Mouse (Mus musculus) brain, embryonic 14.5 days (tissue): Measurements from ENCODE around the gene Qpct. TPM values are rescaled to one million over a fixed set of nuclear protein-coding genes. Genes with fewer than 3 reads are reported as not detected.

Experiments
- DNase-seq: peaks from one replicate; pipeline ENCODE4 v3.0.0-alpha.2; 2011; ENCODE audit warnings: low read depth
- CTCF ChIP-seq: fragments of 200-500 bp; IDR thresholded peaks from 2 replicates; pipeline ENCODE4 v1.5.1; 2012; ENCODE audit warnings: inconsistent platforms, mild to moderate bottlenecking, moderate library complexity, borderline replicate concordance; ENCODE audit not compliant: insufficient read depth, insufficient read length; ENCODE audit errors: extremely low read depth
- POLR2A ChIP-seq: fragments of 200-500 bp; IDR thresholded peaks from 2 replicates; pipeline ENCODE4 v1.6.1; 2012; ENCODE audit warnings: mild to moderate bottlenecking, inconsistent platforms, borderline replicate concordance; ENCODE audit not compliant: poor library complexity, insufficient read depth, insufficient read length, severe bottlenecking; ENCODE audit errors: extremely low read depth
- polyA plus RNA-seq: library from polyadenylated mRNA; depleted of rRNA; stranded (reverse); fragments of >200 nt; gene quantifications from 2 replicates; pipeline ENCODE4 v1.2.3, GENCODE M21; 2012

Qpct gene
- polyA plus RNA-seq, 1 experiment: 9.7 TPM

DNA sequence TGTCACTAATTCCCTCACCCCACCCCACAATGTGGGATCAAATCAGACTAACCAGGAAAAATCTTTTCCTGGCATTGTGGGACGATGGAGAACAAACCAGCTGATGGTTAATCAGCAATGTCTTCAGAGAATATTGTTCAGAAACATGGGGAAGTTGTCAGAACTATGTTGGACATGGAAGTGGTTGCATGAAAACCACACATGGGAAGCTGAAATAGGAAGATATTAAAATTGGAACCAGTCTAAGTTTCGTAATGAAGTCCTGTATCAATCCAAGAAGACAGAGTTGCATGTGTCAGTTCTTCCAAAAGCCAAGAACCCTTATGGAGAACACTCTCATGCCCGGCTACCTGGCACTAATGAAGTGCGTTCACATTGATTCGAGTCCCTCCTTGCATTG, 20.1 kb upstream of the Qpct start:
- no peak for TF ChIP-seq POLR2A
- no peak for TF ChIP-seq CTCF
- DNase-seq: no peak

DNA sequence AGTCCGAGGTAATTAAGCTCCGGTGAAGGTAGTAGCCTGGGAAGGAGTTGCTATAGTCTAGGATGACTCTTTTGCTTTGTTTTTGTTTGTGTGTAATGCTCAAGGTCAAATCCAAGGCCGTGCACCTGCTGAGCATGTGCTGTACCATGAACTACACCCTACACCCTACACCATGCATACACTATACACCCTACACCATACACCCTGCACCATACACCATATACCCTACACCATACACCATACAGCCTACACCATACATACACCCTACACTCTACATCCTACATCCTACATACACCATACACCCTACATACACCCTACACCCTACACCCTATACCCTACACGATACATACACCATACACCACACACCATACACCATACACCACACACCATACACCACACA, 18.9 kb upstream of the Qpct start:
- TF ChIP-seq POLR2A (no peak), CTCF (no peak)
- no peak for DNase-seq

DNA sequence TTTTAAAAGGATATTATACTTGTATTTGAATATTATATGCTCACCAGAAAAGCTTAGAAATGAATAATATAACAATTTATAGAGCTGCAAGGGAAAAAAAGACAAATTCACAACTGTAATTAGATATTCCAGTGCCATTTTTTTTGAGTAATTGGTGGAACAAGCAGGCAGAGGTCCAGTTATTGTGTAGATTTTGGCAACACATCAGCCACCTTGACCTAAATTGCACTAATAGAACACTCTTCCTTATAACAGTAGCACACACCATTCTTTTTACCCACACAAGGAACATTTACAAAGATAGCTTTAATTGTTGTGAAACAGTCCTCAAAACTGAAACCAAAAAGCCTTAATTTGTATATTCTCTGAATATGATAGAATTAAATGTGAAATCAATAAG, 12.0 kb upstream of the Qpct start:
- DNase-seq: no peak
- TF ChIP-seq POLR2A (no peak), CTCF (no peak)

DNA sequence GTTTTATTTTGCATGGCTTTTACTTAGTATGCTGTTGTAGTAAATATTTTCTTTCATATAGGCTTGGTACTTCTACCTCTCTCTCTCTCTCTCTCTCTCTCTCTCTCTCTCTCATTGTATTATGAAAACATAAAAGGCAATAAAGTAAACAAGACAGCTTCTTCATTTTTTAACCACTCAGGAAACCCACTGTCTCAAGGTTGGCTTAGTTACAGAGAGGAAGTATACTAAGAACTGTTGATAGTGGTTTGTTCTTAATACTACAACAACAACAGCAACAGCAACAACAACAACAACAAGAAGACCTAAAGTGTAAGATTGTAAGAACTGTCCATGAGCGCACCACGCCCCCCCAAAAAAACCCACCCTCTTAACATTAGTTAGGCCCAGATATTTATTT, 8.0 kb upstream of the Qpct start:
- DNase-seq: no peak
- TF ChIP-seq POLR2A (no peak), CTCF (no peak)

DNA sequence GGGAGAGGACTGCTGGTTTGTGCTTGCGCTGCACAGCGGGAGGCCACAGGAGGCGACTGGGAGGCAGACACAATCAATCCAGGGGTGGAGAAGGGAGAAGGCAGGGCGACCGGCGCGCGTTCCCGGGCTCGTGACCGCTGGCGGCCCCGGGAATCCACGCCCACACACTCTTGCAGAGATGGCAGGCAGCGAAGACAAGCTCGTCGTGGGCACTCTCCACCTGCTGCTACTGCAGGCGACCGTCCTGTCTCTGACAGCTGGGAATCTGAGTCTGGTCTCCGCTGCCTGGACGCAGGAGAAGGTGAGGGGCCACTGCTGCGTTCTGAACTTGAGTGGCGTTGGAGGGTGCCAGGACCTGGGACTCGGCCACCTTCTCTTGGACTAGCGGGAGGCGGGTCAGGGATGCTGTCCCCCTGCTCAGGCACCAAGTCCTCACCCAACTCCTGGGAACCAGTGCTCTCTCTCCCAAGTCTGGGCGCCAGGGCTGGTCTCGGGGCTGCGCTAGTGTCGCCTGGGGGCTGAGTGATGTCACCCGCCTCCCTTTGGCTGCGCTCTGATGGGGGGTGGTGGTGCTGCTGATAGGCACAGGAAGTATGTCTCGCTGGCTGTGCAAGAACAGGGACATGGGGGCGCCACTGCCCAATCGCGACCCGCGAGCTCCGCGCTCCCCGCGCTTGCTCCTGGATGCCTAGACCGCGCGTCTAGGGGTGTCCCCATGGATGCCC, 544 bp downstream of the Qpct start:
- peak; percentile 87 for DNase-seq
- no peak for TF ChIP-seq CTCF

DNA sequence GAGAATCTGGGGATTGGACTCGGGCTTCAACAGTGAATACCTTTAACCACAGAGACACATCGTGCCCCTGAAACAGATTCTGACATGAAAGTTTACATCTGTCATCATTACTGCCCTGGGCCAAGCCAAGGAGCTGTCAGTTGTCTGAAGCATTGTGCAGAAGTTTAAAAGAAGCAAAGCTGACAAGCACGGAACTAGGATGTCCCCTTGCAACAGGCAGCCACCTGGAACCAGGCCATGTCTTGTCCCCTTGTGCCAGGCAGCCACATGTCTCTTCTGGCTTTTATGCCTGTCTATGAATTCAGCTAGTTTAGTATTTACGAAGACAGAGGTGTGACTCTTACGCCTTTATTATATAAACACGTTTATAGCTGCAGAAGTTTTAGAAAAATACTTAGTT, 6.6 kb downstream of the Qpct start:
- no peak for TF ChIP-seq CTCF
- TF ChIP-seq POLR2A: no peak
- DNase-seq: peak; percentile 13

DNA sequence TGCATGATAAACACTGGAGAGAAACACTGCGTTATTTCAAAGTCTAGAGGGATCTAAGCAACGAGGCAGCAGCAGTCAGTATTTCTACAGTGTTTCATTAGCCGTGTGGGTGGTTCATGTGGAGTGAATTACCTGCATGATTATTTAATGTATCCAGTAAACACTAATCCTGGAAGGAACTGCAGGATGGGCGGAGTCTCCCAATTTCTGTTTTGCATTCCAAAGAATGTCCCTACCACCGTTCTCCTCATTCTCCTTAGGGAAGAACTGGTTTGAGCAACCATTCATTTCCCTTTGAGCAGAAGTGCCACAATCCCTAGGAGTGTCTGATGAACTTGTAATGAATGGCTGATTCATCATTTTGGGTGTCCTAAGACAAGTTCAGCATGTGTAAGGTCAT, 8.5 kb downstream of the Qpct start:
- TF ChIP-seq CTCF: no peak
- no peak for TF ChIP-seq POLR2A

DNA sequence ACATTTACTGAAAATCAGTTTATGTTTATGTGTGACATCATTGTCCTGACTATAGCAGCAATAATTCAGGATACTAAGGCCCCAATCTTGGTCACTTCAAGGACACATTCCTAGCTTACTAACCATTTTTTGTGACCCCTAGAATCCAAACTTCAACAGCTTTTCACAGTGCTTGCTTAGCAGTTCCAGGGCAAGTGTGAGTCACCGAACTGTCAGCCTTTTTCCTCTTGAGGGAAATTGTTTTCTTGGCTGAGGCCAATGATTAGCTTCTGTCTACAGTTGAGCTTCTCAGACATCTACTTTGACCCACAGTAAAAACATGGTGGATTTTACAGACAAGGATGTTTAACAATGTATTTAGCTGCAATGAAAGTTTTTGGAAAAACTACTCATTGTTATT, 12.5 kb downstream of the Qpct start:
- TF ChIP-seq POLR2A (no peak), CTCF (no peak)
- no peak for DNase-seq

More for the DNA sequence above, 8.5 kb downstream of the Qpct start:
- DNase-seq: no peak

DNA sequence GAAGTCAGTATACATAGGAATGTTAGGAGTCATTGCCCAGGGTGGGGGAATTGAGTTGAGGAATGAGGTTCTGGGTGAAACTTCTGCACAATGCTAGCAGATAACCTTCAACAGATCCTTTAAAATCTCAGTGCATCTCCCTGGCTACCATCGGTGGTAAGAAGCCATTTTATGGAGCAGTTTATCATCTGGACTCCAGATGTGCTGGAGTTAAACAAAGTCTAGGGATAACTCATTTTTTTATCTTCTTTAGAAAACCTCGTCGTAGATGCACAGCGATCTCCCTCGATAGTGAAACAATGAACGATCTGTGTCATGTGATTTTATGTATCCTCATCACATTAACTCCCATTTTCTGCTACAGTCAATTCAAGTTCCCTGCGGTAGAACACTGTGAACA, 16.9 kb downstream of the Qpct start:
- no peak for TF ChIP-seq CTCF
- TF ChIP-seq POLR2A: no peak
- DNase-seq: no peak

DNA sequence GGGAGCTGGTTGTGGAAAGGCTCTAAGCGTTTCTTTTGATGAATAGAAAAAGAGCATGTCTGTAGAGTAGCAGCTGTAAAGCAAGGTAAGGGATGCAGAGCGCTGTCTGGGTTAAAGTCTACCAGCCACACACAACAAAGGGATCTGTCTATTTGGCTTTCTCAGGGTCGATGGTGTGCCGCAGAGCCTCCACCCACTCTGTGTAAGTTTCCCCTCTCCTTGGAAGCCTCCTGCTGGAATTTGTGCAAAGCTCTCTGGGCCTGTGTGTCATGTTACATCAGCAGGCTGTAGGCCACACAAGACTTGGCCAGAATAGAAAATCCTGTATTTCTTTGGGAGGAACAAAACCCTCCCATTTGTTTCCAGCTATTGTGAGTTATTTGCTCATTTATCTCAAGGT, 17.3 kb downstream of the Qpct start:
- TF ChIP-seq POLR2A: no peak
- TF ChIP-seq CTCF: no peak
- DNase-seq: no peak

DNA sequence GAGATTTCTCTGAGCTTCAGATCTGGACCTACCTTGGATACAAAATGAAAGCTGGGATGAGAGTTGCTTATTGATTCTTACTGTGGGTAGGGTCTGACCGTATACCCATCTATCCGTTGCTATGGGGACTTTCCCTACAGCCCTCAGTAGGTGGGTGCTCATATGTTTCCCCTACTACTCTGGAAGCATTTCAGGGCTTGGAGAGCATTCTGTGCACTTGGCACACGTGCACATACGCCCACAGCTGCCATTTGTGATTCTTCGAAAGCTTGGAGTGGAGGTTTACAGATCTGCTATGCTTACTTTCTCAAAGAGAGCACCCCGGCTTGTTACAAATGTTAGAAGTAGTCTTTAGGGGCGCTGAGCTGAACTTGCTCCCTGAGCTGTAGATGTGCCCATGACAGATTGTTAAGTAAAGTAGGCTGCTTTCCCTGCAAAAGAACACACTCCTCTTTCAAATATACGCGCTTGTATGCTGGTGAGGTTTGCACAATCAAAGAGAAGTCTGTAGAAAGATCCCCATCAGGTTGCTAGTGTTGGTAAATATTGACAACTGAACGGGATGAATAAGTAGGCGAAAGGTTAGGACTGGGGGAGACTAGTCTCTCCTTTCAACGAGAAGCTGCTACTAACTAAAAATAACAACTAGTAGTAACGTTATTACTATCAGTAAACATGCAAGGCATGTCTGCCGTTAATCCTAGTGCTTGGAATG, 18.2 kb downstream of the Qpct start:
- no peak for DNase-seq
- TF ChIP-seq CTCF (no peak), POLR2A (no peak)

DNA sequence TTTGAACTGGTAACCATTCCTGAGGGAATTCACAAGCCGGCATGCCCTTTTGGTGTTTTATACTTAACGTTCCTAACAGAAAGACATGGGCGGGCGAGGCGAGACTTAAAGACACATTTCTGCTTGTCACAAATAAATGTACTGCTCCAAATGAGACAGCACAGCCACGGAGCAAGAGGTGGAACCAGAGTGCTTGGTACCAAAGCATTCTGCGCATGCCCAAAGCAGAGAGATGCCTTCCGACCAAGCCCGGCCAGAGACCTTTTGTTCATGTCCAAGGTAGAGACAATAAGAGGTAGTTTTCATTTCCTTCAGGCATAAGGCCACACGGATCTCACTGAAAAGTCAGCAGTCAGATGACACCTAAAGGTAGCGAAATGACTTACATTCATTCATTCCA, 20.2 kb downstream of the Qpct start:
- no peak for TF ChIP-seq CTCF
- no peak for TF ChIP-seq POLR2A
- no peak for DNase-seq
